Mouse (Mus musculus) CD8-positive naive resting alpha-beta T cell, adult 2 months (primary cell): Measurements from ENCODE around the gene Olfr316.
"Not testable (repeated sequence)": the region's sequence is repeated elsewhere in the genome, so short reads cannot be mapped to it uniquely, and the experiment has no call there.

Experiments used
- DNase-seq, 2 experiments: peaks; one replicate each; pipeline ENCODE4 v3.0.0; 2022; ENCODE audit warnings: low read depth in 2 of 2, low spot score in 2 of 2

The Olfr316 gene

GRCm38 (mm10) chr11:58752434-58752833 is at the start of gene Olfr316:
Gene Olfr316, plus strand, starts transcription at chr11:58752734.
- no peak for DNase-seq

- no peak for DNase-seq
These were observed 43.4 kb upstream of the Olfr316 start for GRCm38 (mm10) chr11:58709086-58709485.

GRCm38 (mm10) chr11:58717723-58718122 is 34.8 kb upstream of the Olfr316 start:
- not testable (repeated sequence) for DNase-seq

GRCm38 (mm10) chr11:58719701-58720100 is 32.8 kb upstream of the Olfr316 start:
- DNase-seq = no peak

GRCm38 (mm10) chr11:58723914-58724313 is 28.6 kb upstream of the Olfr316 start, which contains the start of gene Olfr318:
Gene Olfr318, minus strand, starts transcription at chr11:58724014.
- no peak for DNase-seq

- DNase-seq = not testable (repeated sequence)
These were observed 24.5 kb upstream of the Olfr316 start for GRCm38 (mm10) chr11:58727896-58728650.

- DNase-seq = no peak
These were observed 19.2 kb upstream of the Olfr316 start for GRCm38 (mm10) chr11:58733372-58733771.

- no peak for DNase-seq
These were observed 13.7 kb upstream of the Olfr316 start, which contains the start of gene Olfr317 for GRCm38 (mm10) chr11:58738792-58739262. Gene Olfr317, minus strand, starts transcription at chr11:58739212.

- not testable (repeated sequence) for DNase-seq
These were observed 1.4 kb upstream of the Olfr316 start for GRCm38 (mm10) chr11:58751096-58751495.

GRCm38 (mm10) chr11:58772888-58773287 is 20.4 kb downstream of the Olfr316 start, which contains the start of gene Olfr315:
Gene Olfr315, plus strand, starts transcription at chr11:58773188.
- no peak for DNase-seq

GRCm38 (mm10) chr11:58782480-58783089 is 30.1 kb downstream of the Olfr316 start, which contains the start of gene Olfr314:
Gene Olfr314, plus strand, starts transcription at chr11:58782952.
- no peak for DNase-seq

GRCm38 (mm10) chr11:58784182-58784581 is 31.6 kb downstream of the Olfr316 start:
- no peak for DNase-seq

GRCm38 (mm10) chr11:58787651-58788050 is 35.1 kb downstream of the Olfr316 start:
- DNase-seq = peak in 1 of 2 experiments; percentile 14

- DNase-seq = no peak
These were observed 35.8 kb downstream of the Olfr316 start for GRCm38 (mm10) chr11:58788346-58788745.

- DNase-seq = no peak
These were observed 37.0 kb downstream of the Olfr316 start for GRCm38 (mm10) chr11:58789532-58789931.

- no peak for DNase-seq
These were observed 37.5 kb downstream of the Olfr316 start for GRCm38 (mm10) chr11:58790053-58790452.

- DNase-seq = no peak
These were observed 38.1 kb downstream of the Olfr316 start for GRCm38 (mm10) chr11:58790646-58791045.

- no peak for DNase-seq
These were observed 43.3 kb downstream of the Olfr316 start for GRCm38 (mm10) chr11:58795856-58796255.

- no peak for DNase-seq
These were observed 44.3 kb downstream of the Olfr316 start for GRCm38 (mm10) chr11:58796850-58797249.

GRCm38 (mm10) chr11:58799747-58800146 is 47.2 kb downstream of the Olfr316 start:
- DNase-seq = no peak

GRCm38 (mm10) chr11:58801558-58802228 is 49.2 kb downstream of the Olfr316 start, which contains the start of gene Fam183b:
Gene Fam183b, minus strand, starts transcription at chr11:58801960.
- no peak for DNase-seq
